Mouse (Mus musculus) lung, embryonic 14.5 days (tissue): ENCODE data around the gene Wapl. TPM values are rescaled to one million over a fixed set of nuclear protein-coding genes. Genes with fewer than 3 reads are reported as not detected.
A peak's percentile ranks its signal among the peaks of the same experiment; 100 is the strongest.

ENCODE experiments used
- ATAC-seq: fragments of 200-750 bp; cut with Nextera tagmentation; 2 replicates; pipeline ENCODE4 v1.8.0; 2017; ENCODE audit warnings: mild to moderate bottlenecking, moderate TSS enrichment, moderate library complexity; ENCODE audit not compliant: insufficient read depth
- DNase-seq: peaks from one replicate; pipeline ENCODE4 v3.0.0-alpha.2; 2015
- H3K27ac ChIP-seq: fragments of 300-500 bp; sonication (generic); 2 replicates; pipeline ENCODE4 v1.5.1; 2014; ENCODE audit warnings: low read depth, mild to moderate bottlenecking, moderate library complexity
- H3K27me3 ChIP-seq: fragments of 300-500 bp; sonication (generic); 2 replicates; pipeline ENCODE4 v1.6.1; 2014; ENCODE audit warnings: low read length, control low read depth; ENCODE audit not compliant: insufficient read depth
- H3K36me3 ChIP-seq: fragments of 300-500 bp; sonication (generic); 2 replicates; pipeline ENCODE4 v1.6.1; 2014; ENCODE audit warnings: control low read depth; ENCODE audit not compliant: insufficient read depth
- H3K4me1 ChIP-seq: fragments of 300-500 bp; sonication (generic); 2 replicates; pipeline ENCODE4 v1.6.1; 2014; ENCODE audit warnings: antibody characterized with exemption, control low read depth; ENCODE audit not compliant: insufficient read depth
- H3K4me2 ChIP-seq: fragments of 300-500 bp; sonication (generic); 2 replicates; pipeline ENCODE4 v1.6.1; 2014; ENCODE audit warnings: mild to moderate bottlenecking
- H3K4me3 ChIP-seq: fragments of 300-500 bp; sonication (generic); 2 replicates; pipeline ENCODE4 v1.5.1; 2014; ENCODE audit warnings: low read depth, low read length
- H3K9ac ChIP-seq: fragments of 300-500 bp; sonication (generic); 2 replicates; pipeline ENCODE4 v1.6.1; 2014
- H3K9me3 ChIP-seq: fragments of 300-500 bp; sonication (generic); 2 replicates; pipeline ENCODE4 v1.6.1; 2016; ENCODE audit warnings: low read depth, low read length, control low read depth
- CTCF ChIP-seq: IDR thresholded peaks from 2 replicates; pipeline ENCODE4 v1.5.1; 2016; ENCODE audit warnings: antibody characterized with exemption, low read depth
- WGBS: fragments of 180-500 bp; shearing (Covaris S2); extraction: QIAGEN DNeasy Blood & Tissue Kit; methylation state at CpG from one replicate; pipeline ENCODE4 v1.1.7; 2014; 5-methylcytosine and 5-hydroxymethylcytosine counted together
- polyA plus RNA-seq: library from polyadenylated mRNA; unstranded; fragments of >200 nt; fragmentation: Nextera tagmentation; extraction: Ambion mirVana; gene quantifications from 2 replicates; pipeline ENCODE4 v1.2.1, GENCODE M21; 2014

The Wapl gene
- polyA plus RNA-seq, 1 experiment from 2014 or later: 28.2 TPM

GRCm38 (mm10) chr14:34765380-34765779, 91.7 kb downstream of the Wapl start:
- 84% methylated on average over 7 of the region's 7 CpGs for WGBS
- Histone ChIP-seq H3K9ac (no peak overlapping the region), H3K4me1 (no peaks in the 10 kb centered on the region), H3K27ac (no peak overlapping the region), H3K4me3 (no peak overlapping the region), H3K4me2 (no peak overlapping the region), H3K9me3 (no peaks in the 10 kb centered on the region), H3K27me3 (peaks cover 4% of the 10 kb centered on the region; the same call in 1 of the 2 replicates), H3K36me3 (no peaks in the 10 kb centered on the region)
- ATAC-seq (no peak), DNase-seq (no peak)
- no peak for TF ChIP-seq CTCF

GRCm38 (mm10) chr14:34766181-34766580, 92.5 kb downstream of the Wapl start:
- TF ChIP-seq CTCF: no peak

GRCm38 (mm10) chr14:34768373-34768772, 94.6 kb downstream of the Wapl start:
- peak; percentile 59; the same call in 1 of the 2 replicates for ATAC-seq
- 3% methylated on average over 10 of the region's 10 CpGs for WGBS
- no peak for TF ChIP-seq CTCF
- no peaks in the 10 kb centered on the region for H3K9me3 ChIP-seq
- H3K4me1 ChIP-seq: no peaks in the 10 kb centered on the region
- no peak overlapping the region for H3K9ac ChIP-seq
- peak; percentile 83 for DNase-seq
- peak overlapping the region; percentile 94 for H3K4me2 ChIP-seq
- peak overlapping the region; percentile 42 for H3K4me3 ChIP-seq
- no peaks in the 10 kb centered on the region for H3K36me3 ChIP-seq
- no peak overlapping the region for H3K27ac ChIP-seq
- H3K27me3 ChIP-seq: peaks cover 7% of the 10 kb centered on the region; the same call in 1 of the 2 replicates

More at GRCm38 (mm10) chr14:34766181-34766580, 92.5 kb downstream of the Wapl start:
- DNase-seq (no peak), ATAC-seq (no peak)
- WGBS: 85% methylated on average over 5 of the region's 5 CpGs
- Histone ChIP-seq H3K9ac (no peak overlapping the region), H3K27me3 (peaks cover 4% of the 10 kb centered on the region; the same call in 1 of the 2 replicates), H3K4me2 (no peak overlapping the region), H3K9me3 (no peaks in the 10 kb centered on the region), H3K4me3 (no peak overlapping the region), H3K27ac (no peak overlapping the region), H3K36me3 (no peaks in the 10 kb centered on the region), H3K4me1 (no peaks in the 10 kb centered on the region)

GRCm38 (mm10) chr14:34769021-34769566, 95.4 kb downstream of the Wapl start:
- ATAC-seq: peak; percentile 42; the same call in 1 of the 2 replicates

GRCm38 (mm10) chr14:34769567-34770158, 95.9 kb downstream of the Wapl start:
- WGBS: 14% methylated on average over 32 of the region's 32 CpGs
- no peak for TF ChIP-seq CTCF
- peak; percentile 30 for DNase-seq

More at GRCm38 (mm10) chr14:34769021-34769566, 95.4 kb downstream of the Wapl start:
- Histone ChIP-seq H3K27ac (no peak overlapping the region), H3K9me3 (no peaks in the 10 kb centered on the region), H3K9ac (peak overlapping the region; percentile 58), H3K36me3 (no peaks in the 10 kb centered on the region), H3K4me3 (peak overlapping the region; percentile 42), H3K4me2 (peak overlapping the region; percentile 94), H3K27me3 (peaks cover 7% of the 10 kb centered on the region; the same call in 1 of the 2 replicates), H3K4me1 (no peaks in the 10 kb centered on the region)
- TF ChIP-seq CTCF: peak; percentile 85
- DNase-seq: peak; percentile 87
- under 1% methylated on average over 36 of the region's 36 CpGs for WGBS

GRCm38 (mm10) chr14:34770467-34770866, 96.7 kb downstream of the Wapl start:
- Histone ChIP-seq H3K4me2 (no peak overlapping the region), H3K27me3 (peaks cover 7% of the 10 kb centered on the region; the same call in 1 of the 2 replicates), H3K9me3 (no peaks in the 10 kb centered on the region), H3K27ac (no peak overlapping the region), H3K4me1 (no peaks in the 10 kb centered on the region), H3K4me3 (no peak overlapping the region), H3K36me3 (no peaks in the 10 kb centered on the region), H3K9ac (no peak overlapping the region)
- DNase-seq: no peak
- WGBS: 79% methylated on average over 6 of the region's 6 CpGs
- no peak for ATAC-seq
- no peak for TF ChIP-seq CTCF

More at GRCm38 (mm10) chr14:34769567-34770158, 95.9 kb downstream of the Wapl start:
- ATAC-seq: peak; percentile 63
- Histone ChIP-seq H3K27ac (no peak overlapping the region), H3K36me3 (no peaks in the 10 kb centered on the region), H3K4me2 (peak overlapping the region; percentile 94), H3K4me1 (no peaks in the 10 kb centered on the region), H3K27me3 (peaks cover 7% of the 10 kb centered on the region; the same call in 1 of the 2 replicates), H3K9me3 (no peaks in the 10 kb centered on the region), H3K4me3 (peak overlapping the region; percentile 42), H3K9ac (peak overlapping the region; percentile 58)

GRCm38 (mm10) chr14:34771601-34772000, 97.9 kb downstream of the Wapl start:
- Histone ChIP-seq H3K27me3 (peaks cover 7% of the 10 kb centered on the region; the same call in 1 of the 2 replicates), H3K4me1 (no peaks in the 10 kb centered on the region), H3K27ac (no peak overlapping the region), H3K4me3 (no peak overlapping the region), H3K9ac (no peak overlapping the region), H3K36me3 (no peaks in the 10 kb centered on the region), H3K4me2 (no peak overlapping the region), H3K9me3 (peaks cover 7% of the 10 kb centered on the region; the same call in 1 of the 2 replicates)
- WGBS: 47% methylated on average over 9 of the region's 9 CpGs
- no peak for DNase-seq
- TF ChIP-seq CTCF: no peak
- no peak for ATAC-seq
